Mouse (Mus musculus) left cerebral cortex, postnatal 10 days (tissue): ENCODE results near the gene Scg5. TPM values are rescaled to one million over a fixed set of nuclear protein-coding genes. Genes with fewer than 3 reads are reported as not detected.

Source experiments
- DNase-seq, 2 experiments: peaks; one replicate each; pipeline ENCODE4 v3.0.0; 2021 to 2022; ENCODE audit warnings: low spot score in 2 of 2, mixed read lengths in 1 of 2; ENCODE audit errors: extremely low spot score in 1 of 2
- intact Hi-C: fragments of 180-260 bp; cut with DNase I; formaldehyde crosslinking; loops from one replicate; pipeline ENCODE4 v1.15.1; 2025
- total RNA-seq, 2 experiments: library from RNA; stranded (reverse); gene quantifications; 2 replicates each; pipeline ENCODE4 v1.2.3; 2021

The Scg5 gene
- total RNA-seq = 100 to 1,000 TPM; 372 to 397 TPM

DNA sequence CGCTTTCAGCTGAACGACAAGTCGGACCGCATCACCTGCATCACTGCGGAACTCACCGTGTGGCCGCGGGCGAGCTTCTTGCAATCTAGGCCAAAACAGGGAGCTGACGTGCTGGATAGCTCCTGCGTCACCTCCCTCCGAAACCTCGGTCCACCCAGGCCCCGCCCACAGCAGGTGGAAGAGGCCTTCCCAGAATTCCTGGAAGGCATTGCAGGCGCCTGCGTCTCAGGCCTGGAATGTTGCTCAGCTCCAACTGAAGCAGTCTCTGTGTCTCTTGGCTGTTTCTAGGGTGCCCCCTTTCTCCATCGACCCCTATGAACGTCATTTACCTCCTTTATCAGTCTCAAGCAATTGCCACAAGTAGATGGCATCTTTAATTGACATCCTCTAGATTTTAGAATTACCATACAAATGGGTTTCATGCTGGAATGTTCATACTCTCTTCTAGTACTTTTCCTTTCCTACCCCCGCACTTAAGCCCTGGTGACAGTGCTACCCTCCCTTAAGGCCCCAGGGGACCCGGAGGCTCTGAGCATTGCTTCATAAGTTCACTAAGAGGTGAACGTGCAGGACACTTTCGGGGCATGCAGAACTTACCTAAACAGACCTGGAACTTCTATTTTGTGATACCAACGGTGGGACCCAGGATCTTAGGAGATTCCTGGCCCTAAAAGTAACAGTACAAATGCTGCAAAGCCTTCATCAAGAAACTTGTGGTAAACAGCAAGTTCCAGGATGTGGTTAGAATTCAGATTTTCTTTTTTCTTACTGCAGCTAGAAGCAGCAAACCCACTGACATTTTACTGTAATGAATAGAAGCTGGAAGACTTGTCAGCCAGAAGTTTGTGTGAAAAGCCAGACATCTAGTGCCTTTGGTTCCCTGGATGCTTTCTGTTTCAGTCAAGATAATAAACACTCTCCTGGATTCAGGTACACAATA, at the start of gene Scg5:
TSS of gene Scg5 (minus strand) at position 179 of the 940 bp plus-strand sequence.
- intact Hi-C loops = loop anchor here (5.0 kb wide), 1 partner anchor 337 kb away; no protein-coding TSS in a partner anchor

DNA sequence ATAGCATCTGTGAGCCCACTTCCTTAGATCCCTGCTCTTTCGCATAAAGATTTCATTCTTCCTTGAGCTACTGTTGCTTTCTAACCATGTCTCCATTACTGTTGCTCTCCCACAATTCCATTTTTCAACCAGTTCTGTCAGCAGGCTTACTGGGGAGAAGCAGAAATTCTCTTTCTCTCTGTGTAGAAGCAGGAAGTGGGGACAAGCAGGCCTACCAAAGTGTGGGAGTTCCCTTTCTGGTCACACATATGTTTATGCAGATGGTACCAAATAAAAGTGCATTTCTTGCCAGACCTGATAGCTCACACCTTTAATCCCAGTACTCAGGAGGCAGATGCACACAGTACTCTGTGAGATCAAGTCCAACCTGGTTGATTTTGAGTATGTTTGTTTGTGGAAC, 41.2 kb upstream of the Scg5 start:
- no peak for DNase-seq
- intact Hi-C loops = no loop called here

More for the DNA sequence above, at the start of gene Scg5:
- peak; percentile 81 to 89 for DNase-seq

DNA sequence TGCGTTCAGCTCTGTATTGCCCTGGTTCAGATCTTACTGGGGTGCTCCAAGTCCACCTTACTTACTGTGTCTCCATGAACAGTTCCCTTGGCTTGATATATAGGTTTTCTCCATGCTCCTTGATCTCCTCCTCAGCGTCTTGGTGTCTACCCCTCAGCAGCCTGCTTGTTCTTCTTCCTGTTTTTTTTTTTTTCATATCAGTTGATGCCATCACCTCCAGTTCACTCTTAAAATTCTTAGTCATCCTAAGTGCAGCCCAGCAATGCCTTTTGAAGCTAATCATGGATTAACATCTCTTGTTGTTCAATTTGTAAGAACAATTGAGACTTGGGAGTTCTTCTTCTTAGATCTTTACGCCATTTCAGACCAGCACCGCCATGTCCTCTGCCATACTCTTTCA, 39.5 kb upstream of the Scg5 start:
- no peak for DNase-seq
- intact Hi-C loops = loop anchor here (5.0 kb wide), 1 partner anchor 229 kb away; no protein-coding TSS in a partner anchor

DNA sequence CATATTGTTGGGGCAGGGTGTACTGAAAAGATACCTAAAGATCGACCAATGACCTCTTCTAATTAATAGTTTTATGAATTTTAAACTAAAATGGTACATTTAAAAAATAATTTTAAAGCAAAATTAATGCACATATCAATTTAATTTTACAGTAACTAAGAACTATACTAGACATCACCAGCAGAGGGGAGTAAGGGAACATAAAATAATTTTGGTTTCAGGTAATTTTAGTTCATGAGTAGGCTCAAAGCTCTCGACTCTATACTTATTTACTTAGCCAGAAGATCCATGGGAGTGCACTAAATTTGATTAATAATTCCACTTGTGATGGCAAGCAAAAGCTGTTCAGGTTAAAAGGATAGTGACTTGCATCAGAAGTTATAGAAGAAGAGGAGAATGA, 37.2 kb upstream of the Scg5 start:
- no peak for DNase-seq
- intact Hi-C loops = loop anchor here (5.0 kb wide), 1 partner anchor 231 kb away; no protein-coding TSS in a partner anchor

DNA sequence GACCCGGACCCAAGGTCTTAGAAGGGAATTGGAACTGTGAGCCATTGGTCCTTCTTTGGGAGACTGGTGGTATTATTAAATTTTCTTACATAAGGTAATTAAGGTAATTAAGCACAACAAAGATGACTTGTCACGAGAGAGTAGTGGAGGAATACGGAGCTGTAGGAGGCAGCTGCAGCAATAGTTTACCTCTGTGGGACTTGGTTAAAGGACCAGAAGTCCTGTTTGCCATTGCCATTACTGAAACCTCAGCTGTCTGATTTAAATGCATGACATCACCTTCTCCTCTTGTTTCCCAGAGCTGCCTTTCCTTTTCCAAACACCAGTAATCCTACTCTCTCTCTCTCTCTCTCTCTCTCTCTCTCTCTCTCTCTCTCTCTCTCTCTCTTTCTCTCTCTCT, 20.2 kb upstream of the Scg5 start:
- DNase-seq = no peak
- intact Hi-C loops = no loop called here

DNA sequence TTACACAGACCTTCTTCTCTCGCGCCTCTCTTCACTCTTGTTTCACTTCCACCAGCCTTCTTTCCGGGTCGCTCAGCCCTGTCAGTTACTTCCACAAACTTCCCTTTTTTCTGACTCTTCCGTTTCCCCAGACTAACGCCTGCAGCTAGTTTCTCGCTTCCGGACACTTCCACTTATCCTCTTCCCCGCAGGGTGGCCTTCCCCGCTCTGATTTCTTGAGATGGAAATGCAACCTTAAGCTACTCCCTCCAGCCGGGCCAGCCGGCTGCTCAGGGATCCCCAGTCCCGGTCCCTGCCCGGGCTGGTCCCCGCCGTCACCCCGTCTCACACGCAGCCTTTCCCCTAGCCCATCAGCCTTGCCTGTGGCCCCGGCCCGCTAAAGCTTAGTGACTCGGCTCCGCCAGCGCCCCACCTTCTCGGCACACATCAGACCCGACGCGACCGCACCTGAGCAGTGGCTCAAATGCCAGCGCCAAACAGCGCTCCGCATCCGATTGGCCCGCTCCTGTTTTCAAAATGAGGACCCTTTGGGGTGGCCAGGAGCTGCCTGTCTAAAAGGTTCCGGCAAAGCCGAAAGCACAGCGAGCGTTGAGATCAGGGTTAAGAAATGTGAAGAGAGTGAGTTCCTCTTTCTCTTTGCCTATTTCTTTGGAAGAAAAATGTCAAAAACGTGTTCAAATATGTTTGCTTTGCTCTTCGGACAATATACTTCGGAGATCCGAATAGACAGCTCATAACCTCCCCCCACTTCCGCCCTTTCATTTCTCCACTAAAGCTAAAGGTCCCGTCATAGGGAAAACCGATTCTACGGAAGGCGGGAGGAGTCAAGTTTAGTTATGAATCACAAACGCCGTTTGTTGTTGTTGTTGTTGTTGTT, 19.6 kb upstream of the Scg5 start, which contains the start of gene Arhgap11a:
TSS of gene Arhgap11a (minus strand) at position 417 of the 877 bp plus-strand sequence.
- peak; percentile 90 for DNase-seq
- intact Hi-C loops = no loop called here

DNA sequence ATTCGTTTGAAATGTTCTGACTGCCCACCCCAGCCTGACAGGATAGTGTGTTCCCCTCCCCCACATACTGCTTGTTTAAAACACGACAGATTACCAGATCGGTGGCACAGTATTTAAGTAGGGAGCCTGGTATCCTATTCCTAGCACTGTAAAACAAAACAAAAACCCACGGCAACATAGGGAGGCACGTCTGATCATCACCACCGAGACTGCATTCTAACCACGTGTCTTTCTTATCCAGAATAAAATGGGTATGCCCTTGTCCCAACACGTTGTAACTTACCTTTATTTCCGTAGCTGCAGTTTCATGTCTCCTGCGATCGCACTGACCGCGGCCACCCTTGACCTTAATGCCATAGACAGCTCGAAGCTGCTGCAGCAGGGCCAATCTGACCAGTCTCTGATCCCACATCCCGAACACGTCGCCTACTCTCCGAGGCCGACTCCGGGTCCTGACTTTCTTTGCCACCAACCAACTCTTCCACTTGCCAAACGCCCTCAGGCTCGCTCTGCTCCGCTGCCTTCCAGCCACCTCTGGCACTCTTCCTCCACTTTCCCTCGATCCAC, 18.8 kb upstream of the Scg5 start:
- DNase-seq = peak in 1 of 2 experiments; percentile 22
- intact Hi-C loops = no loop called here

DNA sequence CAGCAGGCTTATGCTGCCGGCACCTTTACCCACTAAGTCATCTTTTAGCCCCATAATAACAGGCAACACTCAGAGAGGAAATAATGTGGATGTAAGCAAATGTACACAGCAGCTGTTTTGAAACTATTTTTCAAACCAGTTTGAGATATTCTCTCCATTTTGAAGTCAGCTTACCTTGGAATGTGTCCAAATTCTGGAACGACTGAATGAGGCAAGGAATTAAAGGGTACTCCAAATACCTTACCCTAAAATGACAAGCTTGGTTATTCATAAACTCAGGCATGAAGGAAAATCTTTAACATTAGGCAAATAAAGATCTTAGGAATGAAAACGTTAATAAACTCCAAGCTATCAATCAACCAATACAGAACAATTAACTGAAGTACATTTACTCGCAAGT, 16.2 kb upstream of the Scg5 start:
- intact Hi-C loops = no loop called here
- DNase-seq = no peak

DNA sequence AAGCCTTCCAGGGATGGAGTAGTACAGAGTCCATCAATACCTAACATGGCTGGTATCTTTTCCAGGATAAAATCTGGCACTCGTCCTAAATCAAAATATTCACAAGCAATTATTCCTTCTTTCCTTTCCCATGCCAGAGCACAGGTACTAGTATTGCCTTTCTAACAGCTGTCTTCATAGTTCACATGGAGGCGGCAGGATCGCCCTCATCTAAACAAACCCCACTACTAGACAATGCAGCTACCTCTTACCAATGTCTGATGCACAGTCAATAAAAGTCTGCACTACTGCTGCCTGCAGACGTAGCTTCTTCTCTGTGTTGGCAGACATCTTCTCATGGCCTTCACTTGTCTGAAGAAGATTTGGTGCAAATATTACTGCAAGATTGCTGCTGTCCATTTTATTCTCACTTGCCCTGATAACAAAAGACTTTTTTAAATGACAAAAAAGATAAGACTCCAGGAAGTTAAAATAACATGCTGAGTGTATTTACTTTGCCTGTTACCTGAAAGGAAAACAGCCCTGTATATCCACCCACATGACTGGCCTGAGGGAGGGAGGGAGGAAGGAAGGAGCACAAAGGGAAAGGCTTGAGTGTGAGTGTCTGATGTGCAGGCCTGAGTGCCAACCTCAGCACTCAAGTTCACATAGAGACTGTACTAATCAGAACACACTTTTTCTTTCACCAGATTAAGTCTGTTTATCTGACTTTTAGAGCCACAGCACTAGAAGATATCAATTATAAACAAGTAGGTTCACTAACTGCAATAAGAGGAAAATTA, 12.9 kb upstream of the Scg5 start:
- intact Hi-C loops = no loop called here
- DNase-seq = no peak

DNA sequence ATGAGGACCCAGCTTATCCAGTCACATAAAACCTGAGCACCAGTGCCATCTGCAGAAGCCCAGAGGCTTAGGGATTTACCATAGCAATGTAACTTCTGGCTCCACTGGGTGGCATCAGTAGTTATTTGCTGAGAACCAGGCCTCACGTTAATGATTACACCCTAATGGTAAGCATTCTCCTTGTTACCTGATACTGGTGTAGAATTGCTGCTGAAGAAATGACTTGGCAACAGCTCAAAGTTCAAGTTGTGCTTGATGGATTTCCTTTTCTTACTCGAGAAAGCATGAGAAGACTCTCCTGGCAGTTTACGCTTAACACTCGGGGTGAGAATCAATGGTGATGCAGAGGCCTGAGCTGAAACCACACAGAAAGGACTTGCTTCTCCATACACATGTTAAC, 10.6 kb upstream of the Scg5 start:
- intact Hi-C loops = no loop called here
- DNase-seq = no peak

DNA sequence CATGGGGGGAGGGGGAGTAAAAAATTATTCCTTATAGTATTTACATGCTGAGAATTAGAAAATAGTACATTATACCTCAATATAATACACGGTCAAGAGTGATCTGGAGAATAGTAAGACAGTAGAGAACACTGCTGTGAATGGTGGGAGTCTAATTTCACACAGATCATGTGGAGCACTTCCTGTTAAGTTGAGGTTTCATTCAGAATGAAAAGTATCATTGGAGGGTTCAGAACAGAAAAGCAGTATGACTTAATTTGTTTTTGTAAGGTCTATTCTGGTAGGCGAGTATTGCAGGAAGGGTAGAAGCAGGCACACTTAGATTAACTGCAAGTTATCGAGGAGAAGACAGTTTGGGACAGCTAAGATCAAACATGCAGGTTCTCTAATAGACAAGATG, 6.3 kb upstream of the Scg5 start:
- intact Hi-C loops = no loop called here

DNA sequence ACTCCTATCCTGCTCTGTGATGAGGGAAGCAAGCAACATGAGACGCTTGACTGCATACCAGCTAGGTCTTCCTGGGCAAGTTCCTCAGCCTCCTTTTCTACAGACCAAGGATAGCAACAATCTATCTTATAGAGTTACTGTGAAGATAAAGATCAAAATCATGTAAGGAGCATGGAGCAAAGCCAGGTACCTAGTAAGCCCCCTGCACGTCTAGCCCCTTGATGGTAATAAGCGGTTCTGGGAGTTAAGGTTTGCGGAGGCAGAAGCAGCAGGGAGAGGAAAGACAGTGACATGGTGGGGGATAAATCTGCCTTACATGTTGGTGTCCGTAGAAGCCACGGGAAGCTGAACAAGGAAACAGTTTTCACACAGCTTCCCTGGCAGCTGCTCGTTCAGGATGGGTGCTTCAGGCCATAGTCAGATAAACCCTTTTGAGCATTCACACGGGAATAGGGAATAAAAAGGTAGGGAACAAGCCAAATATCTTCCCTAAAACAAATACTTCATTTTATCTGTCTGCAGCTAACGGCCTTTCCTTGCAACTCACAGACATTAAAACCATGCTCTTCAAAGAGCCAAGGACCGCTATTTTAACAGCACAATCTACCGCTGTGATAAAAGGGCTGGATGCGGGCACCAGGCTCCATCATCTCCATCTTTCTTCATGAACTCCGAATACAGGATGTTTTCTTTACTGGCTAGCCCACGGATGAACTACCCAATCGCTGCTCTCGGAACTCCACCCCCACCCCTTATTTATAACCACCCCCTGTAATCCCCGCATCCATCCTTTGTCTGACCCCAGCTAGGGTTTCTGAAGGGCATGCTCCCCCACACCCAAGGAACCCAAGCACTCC, 607 bp downstream of the Scg5 start:
- intact Hi-C loops = loop anchor here (5.0 kb wide), 1 partner anchor 336 kb away; no protein-coding TSS in a partner anchor
- DNase-seq = no peak

More for the DNA sequence above, 6.3 kb upstream of the Scg5 start:
- DNase-seq = no peak

DNA sequence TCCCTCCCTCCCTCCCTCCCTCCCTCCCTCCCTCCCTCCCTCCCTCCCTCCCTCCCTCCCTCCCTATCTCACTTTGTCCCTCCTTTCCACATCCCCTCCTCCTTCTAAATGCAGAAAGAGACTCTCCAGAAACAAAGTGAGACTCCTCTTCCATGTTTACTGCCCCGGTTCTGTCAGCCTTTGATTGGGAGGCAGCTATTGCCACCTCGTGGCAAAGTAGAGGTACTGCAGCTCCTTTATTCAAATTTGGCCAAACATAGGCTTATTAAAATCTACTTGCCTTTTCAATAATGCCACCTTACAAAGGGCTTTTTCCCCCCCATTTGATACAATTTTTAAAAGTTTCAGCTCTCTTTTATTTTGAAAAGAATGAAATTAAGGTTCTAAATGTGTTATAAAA, 5.0 kb downstream of the Scg5 start:
- intact Hi-C loops = loop anchor here (5.0 kb wide), 1 partner anchor 287 kb away; no protein-coding TSS in a partner anchor
- DNase-seq = no peak

DNA sequence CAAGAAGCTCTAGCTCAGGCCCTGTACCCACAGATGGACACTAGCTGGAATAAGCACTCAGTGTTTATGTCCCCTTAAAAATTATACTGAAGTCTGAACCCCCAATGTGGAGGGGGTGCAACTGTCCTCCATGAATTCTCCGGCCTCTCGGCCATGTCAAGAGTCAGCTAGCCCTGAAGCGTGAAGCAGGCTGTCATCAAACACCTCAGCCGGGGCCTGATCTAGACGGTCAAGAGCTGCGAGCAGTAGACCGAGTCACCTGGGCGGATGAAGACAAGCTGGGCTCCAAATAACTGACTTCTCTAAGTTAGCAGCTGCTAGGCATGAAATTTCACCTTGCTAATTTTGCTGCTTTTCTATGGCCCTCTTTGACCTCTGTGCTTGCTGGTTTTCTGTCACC, 6.6 kb downstream of the Scg5 start:
- intact Hi-C loops = loop anchor here (5.0 kb wide), 1 partner anchor 285 kb away; no protein-coding TSS in a partner anchor
- peak in 1 of 2 experiments; percentile 31 for DNase-seq

DNA sequence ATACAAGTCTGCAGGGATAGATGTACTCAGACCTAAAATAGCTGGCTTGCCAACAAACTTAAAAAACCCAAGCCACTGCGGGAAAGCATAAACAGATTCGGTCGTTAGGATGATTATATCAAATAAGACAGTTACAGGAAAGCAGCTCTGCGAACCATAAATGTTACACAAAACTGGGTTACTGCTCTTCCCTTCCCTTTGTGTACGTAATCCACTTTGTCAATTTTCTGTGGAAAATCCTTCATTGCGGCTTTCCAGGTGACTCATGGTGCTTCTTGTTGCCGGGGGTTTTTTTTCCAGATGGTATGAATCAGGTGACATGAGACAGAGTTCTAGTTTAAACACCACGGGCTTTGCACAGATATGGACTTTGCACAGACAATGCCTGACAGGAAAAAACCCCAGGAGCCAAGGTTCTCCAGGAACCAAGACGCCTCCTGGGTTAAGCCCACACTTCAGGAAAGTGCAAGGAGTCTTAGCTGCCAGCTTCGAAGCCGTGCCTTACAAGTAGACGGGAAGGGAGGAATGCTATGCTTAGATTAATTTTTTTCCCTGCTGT, 7.7 kb downstream of the Scg5 start:
- DNase-seq = no peak
- intact Hi-C loops = loop anchor here (5.0 kb wide), 1 partner anchor 284 kb away; no protein-coding TSS in a partner anchor

DNA sequence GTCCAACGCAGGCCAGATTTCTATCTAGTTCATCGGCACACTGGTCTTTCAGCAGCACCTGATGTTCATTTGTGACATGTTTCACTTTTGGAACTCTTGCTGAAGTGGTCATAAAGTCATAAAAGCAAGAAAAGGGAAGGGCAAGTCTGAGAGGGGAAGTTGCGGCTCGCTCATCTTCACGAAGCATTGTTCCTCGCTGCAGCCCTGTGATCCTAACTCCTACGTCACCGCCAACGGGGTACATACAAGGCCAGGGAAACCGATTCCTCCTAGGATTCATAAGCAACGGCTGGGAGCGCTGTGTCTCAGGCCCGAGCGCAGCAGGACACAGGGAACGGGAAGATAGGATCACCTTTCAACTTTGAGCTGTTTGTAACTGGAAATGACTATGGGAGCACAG, 8.8 kb downstream of the Scg5 start:
- intact Hi-C loops = loop anchor here (5.0 kb wide), 1 partner anchor 283 kb away; no protein-coding TSS in a partner anchor
- DNase-seq = no peak
